Mouse (Mus musculus) brain, embryonic 14.5 days (tissue): Measurements from ENCODE around the gene Mex3a.

ENCODE experiments used
- CTCF ChIP-seq: fragments of 200-500 bp; IDR thresholded peaks from 2 replicates; pipeline ENCODE4 v1.5.1; 2012; ENCODE audit warnings: inconsistent platforms, mild to moderate bottlenecking, moderate library complexity, borderline replicate concordance; ENCODE audit not compliant: insufficient read depth, insufficient read length; ENCODE audit errors: extremely low read depth
- POLR2A ChIP-seq: fragments of 200-500 bp; IDR thresholded peaks from 2 replicates; pipeline ENCODE4 v1.6.1; 2012; ENCODE audit warnings: mild to moderate bottlenecking, inconsistent platforms, borderline replicate concordance; ENCODE audit not compliant: poor library complexity, insufficient read depth, insufficient read length, severe bottlenecking; ENCODE audit errors: extremely low read depth

GRCm38 (mm10) chr3:88523027-88523426 is 9.2 kb upstream of the Mex3a start:
- TF ChIP-seq POLR2A (no peak), CTCF (no peak)
